Mouse (Mus musculus): Measurements from ENCODE around the gene Naa80. TPM values are rescaled to one million over a fixed set of nuclear protein-coding genes. Genes with fewer than 3 reads are reported as not detected.

Gene Naa80
- polyA plus RNA-seq, 1 experiment from 2014 or later = 39.9 TPM

- WGBS (ENCODE audit: missing documents) = 92% methylated on average over 25 of the region's 25 CpGs
- peaks cover 13% of the 10 kb centered on the region; the same call in 1 of the 2 replicates for H3K79me2 ChIP-seq (ENCODE audit: inconsistent target)
- no peak overlapping the region for H3K4me3 ChIP-seq (ENCODE audit: inconsistent target)
- H3K36me3 ChIP-seq (ENCODE audit: inconsistent target) = peaks cover 16% of the 10 kb centered on the region; the same call in 1 of the 2 replicates
- H3K27ac ChIP-seq = no peak overlapping the region
Observed at GRCm38 (mm10) chr9:107590058-107590772, 11.5 kb downstream of the Naa80 start.

- H3K4me3 ChIP-seq (ENCODE audit: inconsistent target) = no peak overlapping the region
- WGBS (ENCODE audit: missing documents) = 92% methylated on average over 6 of the region's 6 CpGs
- H3K79me2 ChIP-seq (ENCODE audit: inconsistent target) = peaks cover 13% of the 10 kb centered on the region; the same call in 1 of the 2 replicates
- H3K27ac ChIP-seq = no peak overlapping the region
- peaks cover 16% of the 10 kb centered on the region; the same call in 1 of the 2 replicates for H3K36me3 ChIP-seq (ENCODE audit: inconsistent target)
Observed at GRCm38 (mm10) chr9:107590773-107591060, 12.0 kb downstream of the Naa80 start.

GRCm38 (mm10) chr9:107593101-107593976 lies 14.7 kb downstream of the Naa80 start:
- H3K79me2 ChIP-seq (ENCODE audit: inconsistent target) = peaks cover 8% of the 10 kb centered on the region; the same call in 1 of the 2 replicates
- 83% methylated on average over 10 of the region's 11 CpGs for WGBS (ENCODE audit: missing documents)
- no peak overlapping the region for H3K27ac ChIP-seq
- H3K4me3 ChIP-seq (ENCODE audit: inconsistent target) = no peak overlapping the region
- H3K36me3 ChIP-seq (ENCODE audit: inconsistent target) = peaks cover 16% of the 10 kb centered on the region; the same call in 1 of the 2 replicates

GRCm38 (mm10) chr9:107594281-107595062 lies 15.8 kb downstream of the Naa80 start:
- H3K27ac ChIP-seq = no peak overlapping the region
- H3K36me3 ChIP-seq (ENCODE audit: inconsistent target) = peaks cover 16% of the 10 kb centered on the region; the same call in 1 of the 2 replicates
- H3K4me3 ChIP-seq (ENCODE audit: inconsistent target) = no peak overlapping the region
- no peaks in the 10 kb centered on the region for H3K79me2 ChIP-seq (ENCODE audit: inconsistent target)
- WGBS (ENCODE audit: missing documents) = 97% methylated on average over 8 of the region's 8 CpGs

GRCm38 (mm10) chr9:107596619-107597569 lies 18.2 kb downstream of the Naa80 start:
- Histone ChIP-seq H3K4me3 (ENCODE audit: inconsistent target) (no peak overlapping the region), H3K27ac (no peak overlapping the region)
- 94% methylated on average over 11 of the region's 11 CpGs for WGBS (ENCODE audit: missing documents)

GRCm38 (mm10) chr9:107598385-107598784 lies 19.7 kb downstream of the Naa80 start:
- WGBS (ENCODE audit: missing documents) = 86% methylated on average over 5 of the region's 5 CpGs
- no peaks in the 10 kb centered on the region for H3K36me3 ChIP-seq (ENCODE audit: inconsistent target)
- H3K27ac ChIP-seq = no peak overlapping the region
- no peaks in the 10 kb centered on the region for H3K79me2 ChIP-seq (ENCODE audit: inconsistent target)
- H3K4me3 ChIP-seq (ENCODE audit: inconsistent target) = no peak overlapping the region

More at GRCm38 (mm10) chr9:107596619-107597569, 18.2 kb downstream of the Naa80 start:
- H3K36me3 ChIP-seq (ENCODE audit: inconsistent target) = peaks cover 6% of the 10 kb centered on the region; the same call in 1 of the 2 replicates
- H3K79me2 ChIP-seq (ENCODE audit: inconsistent target) = no peaks in the 10 kb centered on the region

- H3K79me2 ChIP-seq (ENCODE audit: inconsistent target) = no peaks in the 10 kb centered on the region
- H3K4me3 ChIP-seq (ENCODE audit: inconsistent target) = no peak overlapping the region
- no peak overlapping the region for H3K27ac ChIP-seq
- H3K36me3 ChIP-seq (ENCODE audit: inconsistent target) = no peaks in the 10 kb centered on the region
- WGBS (ENCODE audit: missing documents) = 95% methylated on average over 9 of the region's 9 CpGs
Observed at GRCm38 (mm10) chr9:107599433-107599832, 20.7 kb downstream of the Naa80 start.

GRCm38 (mm10) chr9:107599842-107600241 lies 21.2 kb downstream of the Naa80 start:
- H3K36me3 ChIP-seq (ENCODE audit: inconsistent target) = no peaks in the 10 kb centered on the region
- no peak overlapping the region for H3K4me3 ChIP-seq (ENCODE audit: inconsistent target)
- H3K79me2 ChIP-seq (ENCODE audit: inconsistent target) = no peaks in the 10 kb centered on the region
- H3K27ac ChIP-seq = no peak overlapping the region
- WGBS (ENCODE audit: missing documents) = 86% methylated on average over 12 of the region's 14 CpGs

GRCm38 (mm10) chr9:107600745-107601144 lies 22.1 kb downstream of the Naa80 start:
- Histone ChIP-seq H3K4me3 (ENCODE audit: inconsistent target) (no peak overlapping the region), H3K79me2 (ENCODE audit: inconsistent target) (no peaks in the 10 kb centered on the region), H3K27ac (no peak overlapping the region), H3K36me3 (ENCODE audit: inconsistent target) (no peaks in the 10 kb centered on the region)
- WGBS (ENCODE audit: missing documents) = 73% methylated on average over 12 of the region's 12 CpGs

- WGBS (ENCODE audit: missing documents) = 81% methylated on average over 11 of the region's 11 CpGs
- Histone ChIP-seq H3K79me2 (ENCODE audit: inconsistent target) (no peaks in the 10 kb centered on the region), H3K27ac (no peak overlapping the region), H3K36me3 (ENCODE audit: inconsistent target) (no peaks in the 10 kb centered on the region), H3K4me3 (ENCODE audit: inconsistent target) (no peak overlapping the region)
Observed at GRCm38 (mm10) chr9:107601275-107601674, 22.6 kb downstream of the Naa80 start.

- WGBS (ENCODE audit: missing documents) = 10% methylated on average over 10 of the region's 10 CpGs
- Histone ChIP-seq H3K4me3 (ENCODE audit: inconsistent target) (no peak overlapping the region), H3K79me2 (ENCODE audit: inconsistent target) (no peaks in the 10 kb centered on the region), H3K36me3 (ENCODE audit: inconsistent target) (no peaks in the 10 kb centered on the region), H3K27ac (no peak overlapping the region)
Observed at GRCm38 (mm10) chr9:107602068-107602648, 23.5 kb downstream of the Naa80 start.

GRCm38 (mm10) chr9:107603251-107603650 lies 24.6 kb downstream of the Naa80 start:
- WGBS (ENCODE audit: missing documents) = 76% methylated on average over 6 of the region's 6 CpGs
- Histone ChIP-seq H3K79me2 (ENCODE audit: inconsistent target) (no peaks in the 10 kb centered on the region), H3K4me3 (ENCODE audit: inconsistent target) (no peak overlapping the region), H3K27ac (no peak overlapping the region), H3K36me3 (ENCODE audit: inconsistent target) (no peaks in the 10 kb centered on the region)

- Histone ChIP-seq H3K36me3 (ENCODE audit: inconsistent target) (no peaks in the 10 kb centered on the region), H3K4me3 (ENCODE audit: inconsistent target) (no peak overlapping the region), H3K79me2 (ENCODE audit: inconsistent target) (no peaks in the 10 kb centered on the region), H3K27ac (no peak overlapping the region)
- 86% methylated on average over 22 of the region's 23 CpGs for WGBS (ENCODE audit: missing documents)
Observed at GRCm38 (mm10) chr9:107605041-107605661, 26.5 kb downstream of the Naa80 start.
